Mouse (Mus musculus): ENCODE measurements around the gene Ablim2.

- TF ChIP-seq CTCF (IDR thresholded peaks at IDR 0.05; ENCODE audit: low read depth): no peak
- TF ChIP-seq EP300 (IDR thresholded peaks at IDR 0.05; ENCODE audit: low read depth): no peak
Measured at GRCm38 (mm10) chr5:35830101-35830500, 72.4 kb downstream of the Ablim2 start.
